Mouse (Mus musculus): Measurements from ENCODE around the gene Gadd45gip1. TPM values are rescaled to one million over a fixed set of nuclear protein-coding genes. Genes with fewer than 3 reads are reported as not detected.

Gadd45gip1 gene
- polyA plus RNA-seq, 1 experiment from 2014 or later: 39.7 TPM

DNA sequence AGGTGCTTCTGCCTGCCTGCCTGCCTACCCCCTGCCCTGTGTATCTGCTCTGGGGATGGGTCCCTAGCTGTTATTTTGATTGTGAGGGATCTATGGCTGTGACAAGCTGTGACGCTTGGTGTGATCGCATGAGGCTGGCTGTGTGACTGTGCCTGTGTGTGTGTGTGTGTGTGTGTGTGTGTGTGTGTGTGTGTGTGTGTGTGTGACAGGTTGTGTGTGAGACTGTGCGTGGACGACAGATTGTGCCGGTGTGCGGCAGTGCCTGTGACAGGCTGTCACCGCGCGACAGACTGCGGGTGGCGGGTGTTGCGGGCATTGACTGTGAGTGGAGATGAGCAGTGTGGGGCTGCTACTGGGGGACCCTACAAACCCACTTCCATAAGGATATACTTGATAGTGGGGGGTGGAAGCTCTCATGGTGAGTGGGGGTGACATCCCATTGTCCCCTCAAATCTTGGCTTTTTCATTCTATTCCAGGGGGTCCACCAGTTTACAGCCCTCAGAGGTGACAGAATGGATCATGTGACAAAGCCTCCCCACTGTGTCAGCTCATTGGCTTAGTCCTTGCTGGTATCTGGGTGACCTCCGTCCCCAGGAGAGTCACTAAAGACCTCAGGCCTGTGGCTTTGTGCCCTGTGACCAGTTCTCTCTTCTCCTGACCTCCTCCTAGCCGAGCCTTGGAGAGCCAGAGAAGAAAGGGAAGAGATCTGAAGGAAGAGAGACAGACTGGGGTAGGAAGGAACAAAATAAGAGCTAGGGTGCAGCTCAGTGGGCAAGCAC, 43.6 kb upstream of the Gadd45gip1 start:
- Histone ChIP-seq H3K4me2 (no peak overlapping the region), H3K27ac (replicated peaks) (0 out of 2 replicates have a peak overlapping the region, but pooled peaks have one; percentile 65), H3K4me3 (no peak overlapping the region), H3K36me3 (no peaks in the 10 kb centered on the region), H3K9me3 (no peaks in the 10 kb centered on the region), H3K9ac (no peak overlapping the region), H3K4me1 (replicated peaks) (peaks cover 78% of the 10 kb centered on the region), H3K27me3 (peaks cover 77% of the 10 kb centered on the region)
- no peak for ATAC-seq (ENCODE audit: low FRiP score, low read depth)
- WGBS: 15% methylated on average over 14 of the region's 14 CpGs

- H3K4me2 ChIP-seq: no peak overlapping the region
Observed at GRCm38 (mm10) chr8:84788896-84789295, 42.4 kb upstream of the Gadd45gip1 start.

DNA sequence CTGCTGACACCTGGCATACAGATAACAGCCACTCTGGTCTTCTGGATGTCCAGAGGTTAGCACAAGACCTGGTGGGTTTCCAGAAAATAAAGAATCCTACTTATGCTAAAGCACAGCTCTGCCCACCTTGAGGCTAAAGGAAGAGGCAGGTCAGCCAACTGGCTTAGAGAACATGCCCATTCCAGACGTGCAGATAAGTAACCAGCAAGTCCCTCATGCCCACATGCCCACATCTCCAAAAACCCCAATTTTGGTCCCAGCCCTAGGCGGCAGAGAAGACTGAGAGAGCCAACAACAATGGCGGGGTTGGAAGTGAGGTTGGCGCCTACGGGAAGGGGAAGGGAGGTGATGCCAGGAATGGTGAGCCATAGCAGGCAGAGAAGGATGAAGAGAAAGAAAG, 42.0 kb upstream of the Gadd45gip1 start:
- peaks cover 85% of the 10 kb centered on the region for H3K4me1 ChIP-seq (replicated peaks)
- peaks cover 76% of the 10 kb centered on the region for H3K27me3 ChIP-seq
- ATAC-seq (ENCODE audit: low FRiP score, low read depth): no peak
- no peak overlapping the region for H3K4me3 ChIP-seq
- H3K9me3 ChIP-seq: no peaks in the 10 kb centered on the region
- peak overlapping the region; percentile 65 for H3K27ac ChIP-seq (replicated peaks)
- peak overlapping the region; percentile 17 for H3K4me2 ChIP-seq
- H3K36me3 ChIP-seq: no peaks in the 10 kb centered on the region
- 40% methylated on average over 5 of the region's 5 CpGs for WGBS
- H3K9ac ChIP-seq: no peak overlapping the region

More at GRCm38 (mm10) chr8:84788896-84789295, 42.4 kb upstream of the Gadd45gip1 start:
- no peak for ATAC-seq (ENCODE audit: low FRiP score, low read depth)
- 14% methylated on average over 11 of the region's 11 CpGs for WGBS
- H3K27me3 ChIP-seq: peaks cover 74% of the 10 kb centered on the region
- no peak overlapping the region for H3K9ac ChIP-seq
- H3K9me3 ChIP-seq: no peaks in the 10 kb centered on the region
- peaks cover 86% of the 10 kb centered on the region for H3K4me1 ChIP-seq (replicated peaks)
- H3K4me3 ChIP-seq: no peak overlapping the region
- peak overlapping the region; percentile 65 for H3K27ac ChIP-seq (replicated peaks)
- no peaks in the 10 kb centered on the region for H3K36me3 ChIP-seq

GRCm38 (mm10) chr8:84789855-84790486, 41.4 kb upstream of the Gadd45gip1 start:
- WGBS: 56% methylated on average over 9 of the region's 9 CpGs
- Histone ChIP-seq H3K4me2 (peak overlapping the region; percentile 17), H3K36me3 (no peaks in the 10 kb centered on the region), H3K27me3 (peaks cover 76% of the 10 kb centered on the region), H3K4me3 (no peak overlapping the region), H3K4me1 (replicated peaks) (peaks cover 85% of the 10 kb centered on the region), H3K9ac (no peak overlapping the region), H3K27ac (replicated peaks) (peak overlapping the region; percentile 65), H3K9me3 (no peaks in the 10 kb centered on the region)
- 0 out of 2 replicates have a peak, but pooled peaks have one; percentile 2 for ATAC-seq (ENCODE audit: low FRiP score, low read depth)

DNA sequence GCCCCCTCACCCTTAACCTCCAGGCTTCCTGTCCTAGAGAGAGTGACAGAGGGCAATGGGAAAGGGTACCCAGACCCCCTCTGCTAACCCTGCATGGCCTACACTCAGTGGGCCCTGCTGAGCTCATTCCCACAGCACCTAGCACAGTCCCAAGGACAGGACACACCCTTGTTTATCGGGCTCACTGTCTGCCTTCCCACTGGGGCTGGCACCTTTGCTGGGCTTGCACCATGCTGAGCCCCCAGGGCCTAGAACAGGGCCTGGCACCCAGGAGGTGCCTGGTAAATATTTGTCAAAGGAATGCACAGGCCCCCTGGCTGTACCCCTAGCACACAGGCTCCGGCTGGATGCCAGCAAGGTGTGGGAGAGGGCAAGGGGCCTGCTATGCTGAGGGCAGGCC, 40.8 kb upstream of the Gadd45gip1 start:
- Histone ChIP-seq H3K27me3 (peaks cover 79% of the 10 kb centered on the region), H3K9me3 (no peaks in the 10 kb centered on the region), H3K4me3 (no peak overlapping the region), H3K4me2 (0 out of 2 replicates have a peak overlapping the region, but pooled peaks have one; percentile 3), H3K27ac (replicated peaks) (peak overlapping the region; percentile 65), H3K36me3 (no peaks in the 10 kb centered on the region), H3K4me1 (replicated peaks) (peaks cover 85% of the 10 kb centered on the region), H3K9ac (no peak overlapping the region)
- ATAC-seq (ENCODE audit: low FRiP score, low read depth): no peak
- WGBS: 59% methylated on average over 2 of the region's 2 CpGs

DNA sequence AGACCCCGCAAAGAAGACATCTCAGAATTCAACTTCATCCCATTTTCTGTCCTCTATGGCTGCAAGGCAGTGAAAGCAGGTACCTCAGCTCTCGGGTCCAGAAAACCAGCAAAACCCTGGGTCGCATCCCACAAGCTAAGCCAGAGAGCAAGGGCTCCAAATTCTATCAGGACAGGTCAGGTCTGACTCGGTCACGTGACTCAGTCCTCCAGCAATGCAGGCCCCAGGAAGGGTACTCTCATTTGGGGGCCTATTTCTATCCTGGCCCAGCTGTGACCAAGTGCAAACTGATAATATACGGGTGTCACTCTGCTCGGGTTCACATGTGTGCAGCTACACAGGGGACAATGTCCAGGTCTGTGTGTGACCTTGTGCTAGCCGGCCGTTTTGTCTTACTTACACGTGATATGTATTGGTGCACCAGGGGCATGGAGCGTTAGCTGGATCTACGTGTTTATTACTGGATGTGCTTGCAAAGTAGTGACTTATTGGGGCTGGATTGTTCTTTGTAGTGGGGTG, 38.8 kb upstream of the Gadd45gip1 start:
- H3K4me2 ChIP-seq: no peak overlapping the region
- peaks cover 71% of the 10 kb centered on the region for H3K4me1 ChIP-seq (replicated peaks)
- WGBS: 81% methylated on average over 12 of the region's 12 CpGs
- no peak overlapping the region for H3K9ac ChIP-seq
- H3K9me3 ChIP-seq: no peaks in the 10 kb centered on the region
- no peak overlapping the region for H3K4me3 ChIP-seq
- H3K36me3 ChIP-seq: no peaks in the 10 kb centered on the region
- H3K27me3 ChIP-seq: peaks cover 75% of the 10 kb centered on the region
- no peak for ATAC-seq (ENCODE audit: low FRiP score, low read depth)
- peak overlapping the region; percentile 90 for H3K27ac ChIP-seq (replicated peaks)

DNA sequence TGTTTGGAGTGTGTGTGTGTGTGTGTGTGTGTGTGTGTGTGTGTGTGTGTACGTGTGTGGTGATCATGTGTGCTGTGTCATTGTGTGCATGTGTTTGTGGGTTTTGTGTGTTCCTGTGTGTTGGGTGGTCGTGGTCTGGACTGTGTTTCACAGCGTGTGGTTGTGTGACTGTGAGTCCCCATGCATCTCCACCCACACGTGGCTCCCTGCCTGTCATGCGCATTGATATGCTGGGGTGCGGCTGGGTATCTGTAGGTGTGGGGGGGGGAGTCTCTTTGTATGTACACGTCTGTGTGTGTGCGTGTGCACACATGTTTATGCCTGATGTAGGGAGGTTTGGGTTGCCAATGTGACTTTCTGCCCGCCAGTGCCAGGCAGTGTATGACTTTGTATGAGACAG, 38.2 kb upstream of the Gadd45gip1 start:
- Histone ChIP-seq H3K9ac (no peak overlapping the region), H3K4me1 (replicated peaks) (peaks cover 70% of the 10 kb centered on the region)

GRCm38 (mm10) chr8:84793791-84794485, 37.4 kb upstream of the Gadd45gip1 start:
- Histone ChIP-seq H3K4me3 (no peak overlapping the region), H3K9me3 (no peaks in the 10 kb centered on the region), H3K27me3 (peaks cover 72% of the 10 kb centered on the region), H3K4me1 (replicated peaks) (peaks cover 69% of the 10 kb centered on the region), H3K4me2 (peak overlapping the region; percentile 40), H3K27ac (replicated peaks) (peak overlapping the region; percentile 90), H3K9ac (no peak overlapping the region), H3K36me3 (no peaks in the 10 kb centered on the region)
- peak; percentile 89 for ATAC-seq (ENCODE audit: low FRiP score, low read depth)
- WGBS: 46% methylated on average over 13 of the region's 13 CpGs

More for the DNA sequence above, 38.2 kb upstream of the Gadd45gip1 start:
- Histone ChIP-seq H3K27me3 (peaks cover 73% of the 10 kb centered on the region), H3K36me3 (no peaks in the 10 kb centered on the region), H3K4me3 (no peak overlapping the region), H3K4me2 (peak overlapping the region; percentile 40), H3K27ac (replicated peaks) (peak overlapping the region; percentile 90), H3K9me3 (no peaks in the 10 kb centered on the region)
- 80% methylated on average over 9 of the region's 9 CpGs for WGBS
- ATAC-seq (ENCODE audit: low FRiP score, low read depth): no peak

DNA sequence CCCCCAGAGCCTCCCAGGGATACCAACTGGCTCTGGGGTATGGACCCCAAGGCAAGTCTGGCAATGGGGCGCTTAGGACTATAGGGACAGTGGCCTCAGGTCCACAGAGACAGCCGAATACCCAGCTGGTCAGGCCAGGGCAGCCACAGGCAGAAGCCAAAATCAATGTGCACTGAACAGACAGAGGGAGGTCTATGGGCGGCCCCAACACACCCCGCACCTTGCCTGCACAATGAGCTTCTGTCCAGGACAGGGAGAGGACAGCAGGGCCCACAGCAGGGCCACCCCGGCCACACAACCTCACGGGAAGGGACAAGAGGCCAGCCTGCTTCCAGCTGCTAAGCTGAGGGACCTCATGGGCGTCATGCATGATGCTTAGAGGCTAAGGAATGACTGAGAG, 36.8 kb upstream of the Gadd45gip1 start:
- H3K4me3 ChIP-seq: no peak overlapping the region
- WGBS: 42% methylated on average over 7 of the region's 7 CpGs
- H3K36me3 ChIP-seq: no peaks in the 10 kb centered on the region
- H3K9me3 ChIP-seq: no peaks in the 10 kb centered on the region
- peak overlapping the region; percentile 31 for H3K4me2 ChIP-seq
- peak overlapping the region; percentile 27; the same call in 1 of the 2 replicates for H3K9ac ChIP-seq
- H3K4me1 ChIP-seq (replicated peaks): peaks cover 69% of the 10 kb centered on the region
- H3K27ac ChIP-seq (replicated peaks): peak overlapping the region; percentile 90
- peaks cover 66% of the 10 kb centered on the region for H3K27me3 ChIP-seq
- peak; percentile 53 for ATAC-seq (ENCODE audit: low FRiP score, low read depth)

GRCm38 (mm10) chr8:84797256-84797797, 34.0 kb upstream of the Gadd45gip1 start:
- peak overlapping the region; percentile 94 for H3K4me2 ChIP-seq
- H3K36me3 ChIP-seq: no peaks in the 10 kb centered on the region
- peak overlapping the region; percentile 87 for H3K27ac ChIP-seq (replicated peaks)
- no peak overlapping the region for H3K4me3 ChIP-seq
- no peaks in the 10 kb centered on the region for H3K9me3 ChIP-seq
- no peak overlapping the region for H3K9ac ChIP-seq
- 83% methylated on average over 15 of the region's 15 CpGs for WGBS
- H3K27me3 ChIP-seq: peaks cover 67% of the 10 kb centered on the region
- ATAC-seq (ENCODE audit: low FRiP score, low read depth): no peak
- peaks cover 62% of the 10 kb centered on the region for H3K4me1 ChIP-seq (replicated peaks)

GRCm38 (mm10) chr8:84797971-84798370, 33.4 kb upstream of the Gadd45gip1 start:
- 61% methylated on average over 6 of the region's 6 CpGs for WGBS
- Histone ChIP-seq H3K4me1 (replicated peaks) (peaks cover 56% of the 10 kb centered on the region), H3K9ac (peak overlapping the region; percentile 76), H3K27me3 (peaks cover 64% of the 10 kb centered on the region), H3K27ac (replicated peaks) (peak overlapping the region; percentile 87), H3K9me3 (no peaks in the 10 kb centered on the region), H3K36me3 (no peaks in the 10 kb centered on the region), H3K4me2 (peak overlapping the region; percentile 94), H3K4me3 (peak overlapping the region; percentile 62)
- ATAC-seq (ENCODE audit: low FRiP score, low read depth): no peak

Measured in hindbrain, embryonic 15.5 days (tissue).